7 mouse cellular contexts compared by ENCODE assay signal in the genomic region with DNA sequence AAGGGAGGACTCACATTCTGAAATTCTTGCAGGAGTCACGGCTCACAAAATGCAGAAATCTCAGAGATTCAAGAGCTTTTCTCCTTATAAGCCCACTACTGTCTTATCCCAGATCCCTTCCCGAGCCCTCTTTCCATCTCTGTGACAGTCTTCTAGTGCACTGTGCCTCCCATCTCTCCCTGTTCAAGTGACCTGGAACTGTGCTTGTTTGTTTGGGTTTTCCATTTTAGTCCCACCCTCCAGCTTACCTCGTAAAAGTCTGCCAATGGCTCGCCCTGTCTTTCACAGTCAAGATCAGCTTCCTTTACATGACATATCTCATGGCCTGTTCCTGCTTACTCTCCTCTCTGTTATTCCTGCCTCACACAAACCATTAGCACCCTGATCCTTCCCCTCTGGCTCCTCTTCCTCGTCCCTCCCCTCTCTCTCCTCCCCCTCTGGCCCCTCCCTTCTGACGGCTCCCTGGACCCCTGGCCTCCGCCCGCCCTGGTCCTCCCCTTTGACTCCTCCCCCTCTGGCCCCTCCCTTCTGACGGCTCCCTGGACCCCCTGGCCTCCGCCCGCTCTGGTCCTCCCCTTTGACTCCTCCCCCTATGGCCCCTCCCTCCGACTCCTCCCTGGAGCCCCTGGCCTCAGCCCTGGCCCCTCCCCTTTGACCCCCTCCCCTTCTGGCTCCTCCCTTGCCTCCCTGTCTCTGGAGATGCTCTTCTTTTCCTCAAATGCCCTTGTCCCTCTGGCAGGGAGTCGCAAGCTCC. TPM values are rescaled to one million over a fixed set of nuclear protein-coding genes. Genes with fewer than 3 reads are reported as not detected.
DNase-seq lines count a peak whose midpoint lies in the region; ATAC-seq and TF ChIP-seq lines count a peak whose summit lies in the region.

No protein-coding gene starts in this region.

- peak overlapping the region; percentile 26 for H3K4me2 ChIP-seq in forebrain, embryonic 12.5 days
- H3K4me2 ChIP-seq in midbrain, embryonic 13.5 days (replicated peaks) = peak overlapping the region; percentile 35

- no peak for TF ChIP-seq CTCF in brain, embryonic 14.5 days (IDR thresholded peaks at IDR 0.05; ENCODE audit: borderline replicate concordance, extremely low read depth, insufficient read depth, insufficient read length)

- H3K36me3 ChIP-seq in forebrain, embryonic 12.5 days (replicated peaks) = no peaks in the 10 kb centered on the region
- no peaks in the 10 kb centered on the region for H3K36me3 ChIP-seq in midbrain, embryonic 13.5 days

- 0 out of 2 replicates have a peak, but pooled peaks have one; percentile 49 for ATAC-seq in forebrain, embryonic 12.5 days (ENCODE audit: low FRiP score)
- no peak; the same call in 1 of the 2 replicates for ATAC-seq in midbrain, embryonic 13.5 days
- ATAC-seq in erythroblast, adult 5-6 weeks (replicated peaks; ENCODE audit: low FRiP score, poor library complexity, severe bottlenecking) = no peak

- peak; percentile 48 for DNase-seq in brain, embryonic 14.5 days (ENCODE audit: low read depth)
- peak; percentile 25 to 28 for DNase-seq in heart, postnatal 14 days
- peak; percentile 23 to 70 for DNase-seq in kidney, postnatal 36 days
- no peak for DNase-seq in thymus, adult 18-20 months

- intact Hi-C loops in heart, postnatal 14 days (cut with DNase I) = no loop called here

- no peak overlapping the region for H3K9ac ChIP-seq in forebrain, embryonic 12.5 days
- no peak overlapping the region for H3K9ac ChIP-seq in midbrain, embryonic 13.5 days (replicated peaks)

- peak overlapping the region; percentile 7; the same call in 1 of the 2 replicates for H3K4me3 ChIP-seq in forebrain, embryonic 12.5 days (replicated peaks)
- H3K4me3 ChIP-seq in midbrain, embryonic 13.5 days (replicated peaks) = no peak overlapping the region

- H3K27me3 ChIP-seq in forebrain, embryonic 12.5 days = no peaks in the 10 kb centered on the region; the same call in 1 of the 2 replicates
- H3K27me3 ChIP-seq in midbrain, embryonic 13.5 days = no peaks in the 10 kb centered on the region

- 0 out of 2 replicates have a peak, but pooled peaks cover 3% of the 10 kb centered on the region for H3K9me3 ChIP-seq in forebrain, embryonic 12.5 days
- H3K9me3 ChIP-seq in midbrain, embryonic 13.5 days = no peaks in the 10 kb centered on the region; the same call in 1 of the 2 replicates

- 12% methylated on average over 12 of the region's 13 CpGs for WGBS in forebrain, embryonic 12.5 days
- WGBS in midbrain, embryonic 13.5 days = 11% methylated on average over 13 of the region's 13 CpGs

- TF ChIP-seq POLR2A in brain, embryonic 14.5 days (IDR thresholded peaks at IDR 0.05; ENCODE audit: borderline replicate concordance, extremely low read depth, insufficient read depth, insufficient read length, poor library complexity, severe bottlenecking) = no peak

- H3K27ac ChIP-seq in forebrain, embryonic 12.5 days = no peak overlapping the region
- no peak overlapping the region for H3K27ac ChIP-seq in midbrain, embryonic 13.5 days

- H3K4me1 ChIP-seq in forebrain, embryonic 12.5 days = peaks cover 8% of the 10 kb centered on the region; the same call in 1 of the 2 replicates
- H3K4me1 ChIP-seq in midbrain, embryonic 13.5 days (replicated peaks) = no peaks in the 10 kb centered on the region

RNA-seq across cellular contexts. Expression of a gene that starts 55.5 kb away (rescaled TPM):
- 16.4 and 24.5 TPM in 2 replicates for polyA plus RNA-seq in brain, embryonic 14.5 days (2012; rRNA removed)
- 8.1 and 9.1 TPM in 2 replicates for polyA plus RNA-seq in forebrain, embryonic 12.5 days (2016; fragmentation: Nextera tagmentation; extraction: Ambion mirVana)
- total RNA-seq in heart, postnatal 14 days (2021) = 1 to 10 TPM; 1.3 to 2.5 TPM
- 10.3 and 10.7 TPM in 2 replicates for polyA plus RNA-seq in midbrain, embryonic 13.5 days (2015; fragmentation: Nextera tagmentation; extraction: Ambion mirVana)
- 0.38 TPM in 1 of 2 replicates, not detected in the other for total RNA-seq in erythroblast, adult 5-6 weeks (2015; ENCODE audit: low replicate concordance)
- 0.14 and 0.85 TPM in 2 replicates for total RNA-seq in erythroblast, adult 5-6 weeks (2017; ENCODE audit: low replicate concordance)

Comparison
In these comparisons a context has a peak if more than half of its experiments do, and no peak if none do; other contexts are left out.
1. DNase-seq: peak in brain, embryonic 14.5 days (single experiment), heart, postnatal 14 days (2 of 2) and kidney, postnatal 36 days (2 of 2); none in thymus, adult 18-20 months (0 of 2).